Mouse (Mus musculus) MEL (cell line): ENCODE data around the gene Gm17268. TPM values are rescaled to one million over a fixed set of nuclear protein-coding genes. Genes with fewer than 3 reads are reported as not detected.

Experiments used
- DNase-seq: peaks from one replicate; pipeline ENCODE4 v3.0.0; 2011; ENCODE audit warnings: low read depth, low spot score
- H3K27ac ChIP-seq: 2 replicates; pipeline ENCODE4 v1.5.1; 2012; ENCODE audit warnings: low read depth, mild to moderate bottlenecking, control low read depth, low read length, moderate library complexity; ENCODE audit not compliant: control insufficient read depth
- H3K27me3 ChIP-seq, 2 experiments: fragments of 150-350 bp in 1 of 2; sonication (generic) in 1 of 2; 2 replicates each; pipeline ENCODE4 v1.6.1; 2012; ENCODE audit warnings: low read length in 2 of 2, mild to moderate bottlenecking in 2 of 2, improper control_type of control experiment in 1 of 2, moderate library complexity in 1 of 2; ENCODE audit not compliant: insufficient read depth in 2 of 2, control insufficient read depth in 1 of 2
- H3K36me3 ChIP-seq, 2 experiments: 2 replicates each; pipeline ENCODE4 v1.6.1; 2012 to 2014; ENCODE audit warnings: low read length in 2 of 2, improper control_type of control experiment in 1 of 2, inconsistent platforms in 1 of 2, mild to moderate bottlenecking in 1 of 2; ENCODE audit not compliant: insufficient read depth in 2 of 2, control insufficient read depth in 1 of 2
- H3K4me1 ChIP-seq, 2 experiments: fragments of 150-350 bp in 1 of 2; sonication (generic) in 1 of 2; 2 replicates each; pipeline ENCODE4 v1.6.1; 2012; ENCODE audit warnings: low read length in 2 of 2, improper control_type of control experiment in 1 of 2, mild to moderate bottlenecking in 1 of 2; ENCODE audit not compliant: insufficient read depth in 2 of 2, control insufficient read depth in 1 of 2
- H3K4me3 ChIP-seq, 2 experiments: fragments of 150-350 bp in 1 of 2; sonication (generic) in 1 of 2; 2 replicates each; pipeline ENCODE4 v1.5.1; 2012; ENCODE audit warnings: low read depth in 2 of 2, low read length in 2 of 2, mild to moderate bottlenecking in 2 of 2, moderate library complexity in 2 of 2, control low read depth in 1 of 2, improper control_type of control experiment in 1 of 2; ENCODE audit not compliant: control insufficient read depth in 1 of 2, insufficient read depth in 1 of 2
- H3K79me2 ChIP-seq: 2 replicates; pipeline ENCODE4 v1.6.1; 2012; ENCODE audit warnings: mild to moderate bottlenecking, low read length, moderate library complexity; ENCODE audit not compliant: control insufficient read depth, poor library complexity, insufficient read depth
- H3K9ac ChIP-seq: 2 replicates; pipeline ENCODE4 v1.6.1; 2012; ENCODE audit warnings: low read depth, mild to moderate bottlenecking, control low read depth, low read length, moderate library complexity; ENCODE audit not compliant: control insufficient read depth, poor library complexity, severe bottlenecking
- H3K9me3 ChIP-seq: fragments of 150-350 bp; sonication (generic); replicated peaks from 2 replicates; pipeline ENCODE4 v1.6.1; 2012; ENCODE audit warnings: mild to moderate bottlenecking, low read length, improper control_type of control experiment, moderate library complexity; ENCODE audit not compliant: insufficient read depth
- BHLHE40 ChIP-seq: IDR thresholded peaks from 2 replicates; pipeline ENCODE4 v1.6.1; 2012; ENCODE audit warnings: low read depth, mild to moderate bottlenecking, inconsistent platforms, low read length, improper control_type of control experiment, borderline replicate concordance
- CHD1 ChIP-seq: IDR thresholded peaks from 2 replicates; pipeline ENCODE4 v1.6.1; 2012; ENCODE audit warnings: low read depth, mild to moderate bottlenecking, inconsistent platforms, low read length, improper control_type of control experiment
- CTCF ChIP-seq, 3 experiments: IDR thresholded peaks in 2 of 3; conservative IDR thresholded peaks in 1 of 3; 2 replicates each; pipeline ENCODE4 v1.5.1; 2011 to 2012; ENCODE audit warnings: low read length in 3 of 3, low read depth in 2 of 3, mild to moderate bottlenecking in 2 of 3, improper control_type of control experiment in 1 of 3, inconsistent platforms in 1 of 3, mixed read lengths in 1 of 3, moderate library complexity in 1 of 3; ENCODE audit not compliant: control insufficient read depth in 1 of 3, insufficient read depth in 1 of 3, poor library complexity in 1 of 3, severe bottlenecking in 1 of 3
- ELF1 ChIP-seq: IDR thresholded peaks from 2 replicates; pipeline ENCODE4 v1.6.1; 2014; ENCODE audit warnings: low read depth, mild to moderate bottlenecking, inconsistent platforms, low read length, improper control_type of control experiment, moderate library complexity
- EP300 ChIP-seq, 2 experiments: IDR thresholded peaks; 2 replicates each; pipeline ENCODE4 v1.6.1; 2011; ENCODE audit warnings: improper control_type of control experiment in 2 of 2, low read length in 2 of 2, low read depth in 1 of 2, mild to moderate bottlenecking in 1 of 2
- ETS1 ChIP-seq: IDR thresholded peaks from 2 replicates; pipeline ENCODE4 v1.6.1; 2012; ENCODE audit warnings: low read depth, mild to moderate bottlenecking, inconsistent platforms, low read length, improper control_type of control experiment, moderate library complexity
- GABPA ChIP-seq: IDR thresholded peaks from 2 replicates; pipeline ENCODE4 v1.6.1; 2012; ENCODE audit warnings: low read depth, mild to moderate bottlenecking, inconsistent platforms, low read length, improper control_type of control experiment, moderate library complexity
- KAT2A ChIP-seq: conservative IDR thresholded peaks from 2 replicates; pipeline ENCODE4 v1.6.1; 2012; ENCODE audit warnings: low read depth, low read length, improper control_type of control experiment, inconsistent platforms
- MAFK ChIP-seq: IDR thresholded peaks from 2 replicates; pipeline ENCODE4 v1.6.1; 2011; ENCODE audit warnings: low read depth, mild to moderate bottlenecking, low read length, improper control_type of control experiment, borderline replicate concordance
- MAX ChIP-seq: IDR thresholded peaks from 2 replicates; pipeline ENCODE4 v1.6.1; 2011; ENCODE audit warnings: low read length, improper control_type of control experiment
- MYB ChIP-seq: IDR thresholded peaks from 2 replicates; pipeline ENCODE4 v1.6.1; 2011; ENCODE audit warnings: mild to moderate bottlenecking, low read depth, low read length, improper control_type of control experiment
- NELFE ChIP-seq: IDR thresholded peaks from 2 replicates; pipeline ENCODE4 v1.6.1; 2011; ENCODE audit warnings: low read depth, low read length, improper control_type of control experiment
- POLR2AphosphoS2 ChIP-seq: IDR thresholded peaks from 2 replicates; pipeline ENCODE4 v1.6.1; 2011; ENCODE audit warnings: low read length, improper control_type of control experiment
- POLR2AphosphoS5 ChIP-seq: IDR thresholded peaks from 2 replicates; pipeline ENCODE4 v1.6.1; 2012; ENCODE audit warnings: low read depth, borderline replicate concordance, mild to moderate bottlenecking, inconsistent platforms, low read length, moderate library complexity, mixed read lengths
- SMC3 ChIP-seq: IDR thresholded peaks from 2 replicates; pipeline ENCODE4 v1.6.1; 2011; ENCODE audit warnings: low read depth, low read length, improper control_type of control experiment
- TCF12 ChIP-seq: IDR thresholded peaks from 2 replicates; pipeline ENCODE4 v1.6.1; 2014; ENCODE audit warnings: low read depth, mild to moderate bottlenecking, inconsistent platforms, low read length, improper control_type of control experiment, moderate library complexity
- UBTF ChIP-seq: IDR thresholded peaks from 2 replicates; pipeline ENCODE4 v1.6.1; 2012; ENCODE audit warnings: low read depth, mild to moderate bottlenecking, inconsistent platforms, low read length, improper control_type of control experiment, moderate library complexity, borderline replicate concordance; ENCODE audit not compliant: insufficient read depth
- USF1 ChIP-seq: IDR thresholded peaks from 2 replicates; pipeline ENCODE4 v1.6.1; 2014; ENCODE audit warnings: low read depth, mild to moderate bottlenecking, inconsistent platforms, low read length, improper control_type of control experiment, moderate library complexity
- ZKSCAN1 ChIP-seq: IDR thresholded peaks from 2 replicates; pipeline ENCODE4 v1.6.1; 2012; ENCODE audit warnings: low read depth, mild to moderate bottlenecking, inconsistent platforms, low read length, improper control_type of control experiment, moderate library complexity
- ZMIZ1 ChIP-seq: IDR thresholded peaks from 2 replicates; pipeline ENCODE4 v1.6.1; 2012; ENCODE audit warnings: low read depth, mild to moderate bottlenecking, inconsistent platforms, low read length, improper control_type of control experiment, moderate library complexity
- polyA plus RNA-seq, 2 experiments: library from polyadenylated mRNA; stranded (reverse) in 1 of 2; unstranded in 1 of 2; fragments of >175 nt in 1 of 2; fragments of >200 nt in 1 of 2; gene quantifications; 2 replicates each; pipeline versions ENCODE4 v1.2.1 to v1.2.4; 2012; ENCODE audit warnings: low replicate concordance in 2 of 2, low read depth in 1 of 2; ENCODE audit not compliant: insufficient read length in 2 of 2, insufficient read depth in 1 of 2, missing spikeins in 1 of 2
- total RNA-seq: library from RNA; depleted of rRNA; stranded (reverse); fragments of 300-350 nt; gene quantifications from 2 replicates; pipeline ENCODE4 v1.2.3, GENCODE M21; 2012

The Gm17268 gene
- total and polyA plus RNA-seq, 3 experiments = not detected

- Histone ChIP-seq H3K27me3 (no peaks in the 10 kb centered on the region), H3K4me3 (no peak overlapping the region), H3K79me2 (no peaks in the 10 kb centered on the region), H3K36me3 (peaks cover 0 to 8% of the 10 kb centered on the region in 2 experiments; a peak in 2 of 4 replicates), H3K4me1 (peaks cover 2 to 6% of the 10 kb centered on the region in 2 experiments; a peak in 3 of 4 replicates), H3K9ac (no peak overlapping the region), H3K27ac (no peak overlapping the region), H3K9me3 (no peaks in the 10 kb centered on the region)
- TF ChIP-seq MAFK = no peak
- TF ChIP-seq CHD1 = no peak
- TF ChIP-seq ZKSCAN1 = no peak
- no peak for TF ChIP-seq ELF1
- no peak for TF ChIP-seq BHLHE40
- TF ChIP-seq CTCF (IDR thresholded peaks at IDR 0.05 in 2 of 3, conservative IDR thresholded peaks at IDR 0.05 in 1 of 3; ENCODE audit: control insufficient read depth in 1 of 3, insufficient read depth in 1 of 3, low read depth in 2 of 3, low read length in 3 of 3, poor library complexity in 1 of 3, severe bottlenecking in 1 of 3) = no peak
- DNase-seq = no peak
These were observed 834 bp upstream of the Gm17268 start for GRCm38 (mm10) chr11:82039132-82039660.

DNA sequence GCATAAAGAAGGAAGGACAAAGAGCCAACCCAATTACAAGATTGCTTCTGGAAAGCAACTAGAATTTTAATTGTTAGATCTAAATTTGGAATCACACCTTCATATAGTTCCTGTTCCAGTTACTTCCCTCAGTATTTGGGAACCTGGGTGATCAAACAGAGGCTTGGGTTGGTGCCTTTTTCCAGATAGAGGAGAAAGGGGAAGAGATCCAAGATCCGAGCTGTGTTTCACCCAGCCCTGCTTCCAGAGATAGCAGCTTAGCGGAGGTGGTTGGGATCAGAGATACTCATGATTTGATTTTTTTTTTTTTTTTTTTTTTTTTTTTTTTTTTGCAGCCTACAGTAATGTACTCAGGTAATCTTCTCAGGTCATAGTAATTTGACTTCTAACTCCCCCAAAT lies 2.5 kb downstream of the Gm17268 start:
- Histone ChIP-seq H3K4me3 (no peak overlapping the region), H3K9ac (no peak overlapping the region), H3K27me3 (no peaks in the 10 kb centered on the region), H3K9me3 (no peaks in the 10 kb centered on the region), H3K36me3 (0 out of 4 replicates have a peak, but pooled peaks cover 0 to under 1% of the 10 kb centered on the region in 2 experiments), H3K4me1 (0 out of 4 replicates have a peak, but pooled peaks cover 0 to under 1% of the 10 kb centered on the region in 2 experiments), H3K79me2 (no peaks in the 10 kb centered on the region), H3K27ac (no peak overlapping the region)
- no peak for DNase-seq
- TF ChIP-seq POLR2AphosphoS5 (no peak), MAX (no peak), CTCF (IDR thresholded peaks at IDR 0.05 in 2 of 3, conservative IDR thresholded peaks at IDR 0.05 in 1 of 3; ENCODE audit: control insufficient read depth in 1 of 3, insufficient read depth in 1 of 3, low read depth in 2 of 3, low read length in 3 of 3, poor library complexity in 1 of 3, severe bottlenecking in 1 of 3) (no peak), MYB (no peak), EP300 (IDR thresholded peaks at IDR 0.05; ENCODE audit: low read depth in 1 of 2, low read length in 2 of 2) (no peak), SMC3 (no peak), POLR2AphosphoS2 (no peak), MAFK (no peak), ZMIZ1 (no peak), UBTF (no peak), TCF12 (no peak), BHLHE40 (no peak), NELFE (no peak), GABPA (no peak), USF1 (no peak), KAT2A (no peak), ELF1 (no peak), ETS1 (no peak), ZKSCAN1 (no peak)
